Mouse (Mus musculus): ENCODE data around the gene Akna. TPM values are rescaled to one million over a fixed set of nuclear protein-coding genes. Genes with fewer than 3 reads are reported as not detected.

Akna gene
- total RNA-seq, 4 experiments from 2014 or later: 4.4 to 9.9 (median 7.0) TPM

- peak; percentile 43 for DNase-seq
Measured at GRCm38 (mm10) chr4:63409908-63410582, 6.9 kb upstream of the Akna start.

- DNase-seq: no peak
Measured at GRCm38 (mm10) chr4:63409317-63409907, 6.3 kb upstream of the Akna start.

GRCm38 (mm10) chr4:63408649-63409048, 5.5 kb upstream of the Akna start:
- no peak for DNase-seq

GRCm38 (mm10) chr4:63408247-63408646, 5.1 kb upstream of the Akna start:
- DNase-seq: no peak

DNA sequence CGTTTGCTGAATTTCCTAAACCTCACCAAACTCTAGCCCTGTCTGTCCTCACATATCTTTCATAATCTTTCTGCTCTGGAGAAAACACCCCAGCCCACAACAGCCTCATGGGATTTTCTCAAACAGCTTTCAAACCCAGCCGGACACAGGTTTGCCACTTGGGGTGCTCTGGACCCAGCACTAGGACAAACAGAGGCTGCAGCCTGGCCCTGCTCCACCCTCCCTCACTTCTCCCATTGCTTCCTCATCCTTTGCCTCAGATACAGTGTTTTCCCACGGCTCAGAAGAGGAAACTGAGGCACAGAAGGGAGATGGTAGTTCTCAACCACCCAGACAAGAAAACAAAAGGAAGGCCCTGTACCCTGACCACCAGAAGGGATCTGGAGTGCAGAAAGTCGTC, 2.5 kb upstream of the Akna start:
- no peak for DNase-seq

DNA sequence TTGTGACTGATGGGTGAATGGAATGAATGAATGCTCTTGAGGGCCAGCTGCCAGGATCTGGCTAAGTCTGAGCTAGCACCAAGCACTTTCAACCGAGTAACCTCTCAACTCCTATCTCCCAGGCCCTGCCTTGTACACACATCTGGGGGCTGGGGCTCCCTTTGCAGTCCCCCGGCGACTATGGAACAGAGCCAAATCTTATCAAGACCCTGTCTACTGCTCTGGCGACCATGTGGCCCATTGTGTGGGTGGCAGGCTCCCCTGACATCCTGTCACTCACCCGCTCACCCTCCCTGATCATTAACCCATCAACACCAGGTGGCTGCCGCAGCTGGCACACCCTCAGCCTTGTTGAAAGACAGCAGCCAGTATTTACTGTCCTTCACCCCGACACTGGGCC, 1.9 kb upstream of the Akna start:
- DNase-seq: no peak

- no peak for DNase-seq
Measured at GRCm38 (mm10) chr4:63404205-63404604, 1.1 kb upstream of the Akna start.

- DNase-seq: no peak
Measured at GRCm38 (mm10) chr4:63402558-63402957, 596 bp downstream of the Akna start.

GRCm38 (mm10) chr4:63402056-63402455, 1.1 kb downstream of the Akna start:
- no peak for DNase-seq

DNA sequence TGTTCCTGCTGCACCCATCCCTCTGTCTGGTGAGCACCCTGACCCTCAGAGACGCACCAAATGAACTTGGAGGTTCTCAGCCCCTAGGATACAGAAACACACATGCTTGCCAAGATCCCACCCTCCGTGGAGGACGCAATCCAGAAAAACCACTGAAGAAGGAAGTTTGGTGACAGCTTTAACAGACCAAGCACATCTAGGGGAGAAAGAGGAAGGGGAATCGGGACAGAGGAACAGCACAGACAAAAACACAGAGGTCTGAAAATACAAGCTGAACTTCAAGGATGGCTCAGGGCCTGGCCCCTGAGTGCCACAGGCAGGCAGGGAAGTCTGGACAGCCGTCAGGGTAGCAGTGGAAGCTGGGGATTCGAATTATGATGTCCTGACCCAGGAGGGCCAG, 1.5 kb downstream of the Akna start:
- DNase-seq: no peak

GRCm38 (mm10) chr4:63400541-63401306, 2.4 kb downstream of the Akna start:
- DNase-seq: no peak

GRCm38 (mm10) chr4:63399691-63400270, 3.4 kb downstream of the Akna start:
- DNase-seq: no peak

GRCm38 (mm10) chr4:63398854-63399609, 4.1 kb downstream of the Akna start:
- no peak for DNase-seq

DNA sequence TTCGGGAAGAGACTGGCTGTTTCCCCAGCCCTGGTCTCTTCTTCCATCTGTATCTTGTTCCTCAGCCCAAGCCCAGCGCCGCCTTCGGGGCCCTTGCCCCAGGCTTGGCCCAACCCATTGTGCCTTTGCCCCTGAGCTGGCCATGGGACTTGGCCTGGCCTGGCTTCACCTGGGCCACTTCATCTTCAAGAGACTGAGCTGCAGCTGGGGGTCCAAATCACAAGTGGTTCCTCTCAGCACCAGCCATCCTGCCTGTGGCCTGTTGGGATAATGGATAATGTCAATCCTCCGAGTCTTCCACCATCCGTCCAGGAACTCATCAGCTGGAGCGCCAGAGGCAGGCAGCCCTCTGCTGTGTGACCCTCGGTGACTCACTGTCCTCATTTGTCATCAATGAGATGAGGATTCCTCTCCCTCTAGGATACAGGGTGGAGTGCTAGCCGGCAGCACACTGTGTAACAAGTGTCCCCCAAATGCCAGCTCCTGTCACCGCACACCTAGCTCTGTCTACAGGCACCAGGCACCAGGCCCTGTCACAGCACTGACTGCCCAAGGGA, 5.1 kb downstream of the Akna start:
- DNase-seq: no peak

GRCm38 (mm10) chr4:63391322-63391721, 11.8 kb downstream of the Akna start:
- DNase-seq: no peak

DNA sequence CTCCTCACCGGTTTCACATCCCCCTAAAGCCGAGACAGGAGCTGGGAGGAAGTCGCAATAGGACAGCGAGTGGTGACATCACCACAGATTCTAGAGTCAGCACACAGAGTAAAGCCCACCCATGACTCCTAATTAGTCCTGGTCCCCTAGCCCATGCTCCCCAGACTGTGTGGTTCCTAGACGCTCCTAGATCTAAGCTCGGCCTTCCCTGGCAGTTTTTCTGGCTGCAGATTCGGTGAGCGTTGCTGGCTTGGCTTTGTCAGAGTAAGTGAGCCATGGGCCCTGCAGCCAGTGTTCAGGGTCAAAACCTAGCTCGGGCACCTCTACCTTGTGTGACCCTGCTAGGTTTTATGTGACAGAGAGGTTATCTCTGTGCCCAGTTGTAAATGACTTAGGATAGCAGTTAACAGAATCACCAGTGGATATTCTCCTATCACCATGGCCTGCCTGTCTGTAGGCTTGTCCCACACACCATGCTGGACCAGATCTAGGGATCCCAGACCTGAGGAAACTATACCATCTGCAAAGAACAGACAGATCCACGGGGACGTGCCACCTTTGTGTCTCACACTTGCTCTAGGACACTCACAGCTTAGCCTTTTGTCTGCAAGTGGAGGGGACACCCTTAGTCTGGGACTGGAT, 13.1 kb downstream of the Akna start:
- DNase-seq: no peak

DNA sequence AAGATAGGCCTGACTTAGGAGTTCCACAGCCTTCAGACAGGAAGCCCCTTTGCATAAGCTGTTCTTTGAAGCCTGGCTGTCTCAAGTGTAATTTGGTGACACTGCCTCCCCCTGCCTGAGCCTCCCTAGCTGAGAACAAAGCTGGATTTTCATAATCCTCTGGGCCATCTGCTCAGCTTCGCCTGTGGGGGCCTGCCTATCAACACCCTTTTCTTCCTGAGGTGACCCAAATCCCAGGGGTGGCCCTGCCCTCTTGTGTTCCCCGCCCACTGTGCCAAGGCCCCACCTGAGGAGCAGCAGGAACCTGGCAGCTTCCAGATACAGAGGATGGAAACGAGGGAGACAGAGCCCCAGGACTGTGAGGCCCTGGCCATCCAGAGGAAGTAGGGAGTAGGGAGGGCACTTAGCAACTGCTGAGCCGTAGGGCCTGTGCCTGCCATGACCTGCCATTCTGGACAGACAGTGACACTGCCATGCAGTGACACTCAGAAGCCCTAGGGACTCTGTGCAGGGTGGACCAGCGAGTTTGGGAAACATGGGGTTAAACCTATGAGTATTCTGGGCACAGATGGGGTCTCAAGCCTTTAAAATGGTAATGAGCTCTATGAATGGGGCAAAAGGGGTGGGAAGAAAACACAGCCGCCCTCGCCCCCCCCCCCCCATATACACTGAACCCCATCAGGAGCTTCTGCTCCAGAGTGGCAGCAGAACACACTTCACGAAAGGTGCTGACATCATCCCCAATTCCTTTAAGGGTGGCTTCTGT, 13.8 kb downstream of the Akna start:
- DNase-seq: no peak

DNA sequence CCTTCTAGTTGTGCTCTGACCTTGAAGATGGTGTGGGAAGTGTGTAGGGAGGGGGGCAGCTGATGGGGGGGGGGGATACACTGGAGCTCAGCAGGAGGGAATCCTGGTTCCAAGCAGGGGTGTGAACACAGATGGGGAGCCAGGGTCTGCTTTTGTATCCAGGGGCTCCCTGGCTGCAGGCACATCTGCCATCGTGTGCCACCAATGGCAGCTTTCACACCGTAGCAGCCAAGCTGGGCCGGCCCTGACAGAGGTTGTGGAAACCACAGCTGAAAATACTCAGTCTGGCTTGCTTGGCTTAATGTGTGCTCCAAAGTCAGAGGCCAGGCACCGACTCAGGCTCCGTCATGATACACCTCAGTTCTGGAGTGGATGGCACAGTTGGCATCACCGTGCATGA, 15.1 kb downstream of the Akna start:
- DNase-seq: no peak

DNA sequence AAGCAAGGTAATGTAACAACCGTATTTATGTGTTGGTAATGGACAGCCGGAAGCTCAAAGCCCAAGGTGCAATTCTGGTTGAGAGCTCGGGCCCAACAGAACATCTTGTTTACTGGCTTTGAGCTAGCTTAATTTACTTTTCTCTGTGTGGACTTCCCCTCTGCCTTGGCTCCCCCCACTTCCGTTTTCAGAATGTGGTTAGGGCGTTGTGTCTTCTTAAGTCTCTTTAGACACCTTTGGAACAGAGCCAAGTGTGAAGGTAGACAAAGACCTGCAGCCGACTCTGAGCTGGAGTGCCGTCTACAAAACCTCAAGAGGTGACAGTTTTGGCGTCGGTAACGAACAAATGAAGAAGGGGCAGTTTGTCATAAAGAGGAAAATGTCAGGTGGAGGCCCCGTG, 17.4 kb downstream of the Akna start:
- no peak for DNase-seq

GRCm38 (mm10) chr4:63385253-63385652, 17.9 kb downstream of the Akna start:
- DNase-seq: no peak

GRCm38 (mm10) chr4:63384262-63384661, 18.9 kb downstream of the Akna start:
- no peak for DNase-seq
